Mouse (Mus musculus) heart, postnatal 0 days (tissue): ENCODE measurements around the gene Omg. TPM values are rescaled to one million over a fixed set of nuclear protein-coding genes. Genes with fewer than 3 reads are reported as not detected.

Source experiments
- ATAC-seq: fragments of 200-750 bp; cut with Nextera tagmentation; 2 replicates; pipeline ENCODE4 v1.8.0; 2017; ENCODE audit warnings: low read depth, moderate number of reproducible peaks, moderate library complexity; ENCODE audit not compliant: insufficient read depth
- DNase-seq: peaks from one replicate; pipeline ENCODE4 v3.0.0-alpha.2; 2016; ENCODE audit warnings: low spot score
- H3K27ac ChIP-seq: fragments of 300-500 bp; sonication (generic); 2 replicates; pipeline ENCODE4 v1.5.1; 2014; ENCODE audit warnings: low read depth, mild to moderate bottlenecking
- H3K27me3 ChIP-seq: fragments of 300-500 bp; sonication (generic); 2 replicates; pipeline ENCODE4 v1.6.1; 2014; ENCODE audit warnings: low read length, mixed read lengths; ENCODE audit not compliant: control insufficient read depth, insufficient read depth
- H3K36me3 ChIP-seq: fragments of 300-500 bp; sonication (generic); replicated peaks from 2 replicates; pipeline ENCODE4 v1.6.1; 2014; ENCODE audit warnings: low read length, mixed read lengths; ENCODE audit not compliant: control insufficient read depth, insufficient read depth
- H3K4me1 ChIP-seq: fragments of 300-500 bp; sonication (generic); 2 replicates; pipeline ENCODE4 v1.6.1; 2014; ENCODE audit warnings: antibody characterized with exemption; ENCODE audit not compliant: control insufficient read depth, insufficient read depth
- H3K4me2 ChIP-seq: fragments of 300-500 bp; sonication (generic); 2 replicates; pipeline ENCODE4 v1.6.1; 2014; ENCODE audit warnings: low read depth, mild to moderate bottlenecking, low read length, moderate library complexity
- H3K4me3 ChIP-seq: fragments of 300-500 bp; sonication (generic); 2 replicates; pipeline ENCODE4 v1.5.1; 2014; ENCODE audit warnings: low read depth, low read length
- H3K9ac ChIP-seq: fragments of 300-500 bp; sonication (generic); replicated peaks from 2 replicates; pipeline ENCODE4 v1.6.1; 2014; ENCODE audit warnings: low read depth, low read length, mixed read lengths
- H3K9me3 ChIP-seq: fragments of 300-500 bp; sonication (generic); replicated peaks from 2 replicates; pipeline ENCODE4 v1.6.1; 2016; ENCODE audit warnings: low read length; ENCODE audit not compliant: control insufficient read depth
- CTCF ChIP-seq: IDR thresholded peaks from 2 replicates; pipeline ENCODE4 v1.5.1; 2016; ENCODE audit warnings: antibody characterized with exemption, control low read depth, low read depth
- EP300 ChIP-seq: IDR thresholded peaks from 2 replicates; pipeline ENCODE4 v1.6.1; 2016; ENCODE audit warnings: antibody characterized with exemption, low read depth
- WGBS: fragments of 180-500 bp; shearing (Covaris S2); extraction: QIAGEN DNeasy Blood & Tissue Kit; methylation state at CpG from one replicate; pipeline ENCODE4 v1.1.7; 2014; 5-methylcytosine and 5-hydroxymethylcytosine counted together
- polyA plus RNA-seq: library from polyadenylated mRNA; unstranded; fragments of >200 nt; fragmentation: Nextera tagmentation; extraction: Ambion mirVana; gene quantifications from 2 replicates; pipeline ENCODE4 v1.2.1, GENCODE M21; 2015
- total RNA-seq: library from RNA; depleted of rRNA; stranded (reverse); fragments of >200 nt; gene quantifications from 2 replicates; pipeline ENCODE4 v1.2.3, GENCODE M21; 2014; ENCODE audit warnings: low replicate concordance

Gene Omg
- total and polyA plus RNA-seq, 2 experiments from 2014 or later: 0.07 TPM; not detected in 1

GRCm38 (mm10) chr11:79531485-79531884 is 27.6 kb upstream of the Omg start:
- Histone ChIP-seq H3K27me3 (no peaks in the 10 kb centered on the region), H3K9me3 (no peaks in the 10 kb centered on the region), H3K9ac (no peak overlapping the region), H3K4me1 (peaks cover 23% of the 10 kb centered on the region), H3K4me2 (no peak overlapping the region), H3K36me3 (peaks cover 14% of the 10 kb centered on the region; the same call in 1 of the 2 replicates), H3K27ac (no peak overlapping the region), H3K4me3 (no peak overlapping the region)
- WGBS: 90% methylated on average over 4 of the region's 4 CpGs
- no peak for DNase-seq
- ATAC-seq: no peak
- no peak for TF ChIP-seq EP300
- TF ChIP-seq CTCF: no peak

DNA sequence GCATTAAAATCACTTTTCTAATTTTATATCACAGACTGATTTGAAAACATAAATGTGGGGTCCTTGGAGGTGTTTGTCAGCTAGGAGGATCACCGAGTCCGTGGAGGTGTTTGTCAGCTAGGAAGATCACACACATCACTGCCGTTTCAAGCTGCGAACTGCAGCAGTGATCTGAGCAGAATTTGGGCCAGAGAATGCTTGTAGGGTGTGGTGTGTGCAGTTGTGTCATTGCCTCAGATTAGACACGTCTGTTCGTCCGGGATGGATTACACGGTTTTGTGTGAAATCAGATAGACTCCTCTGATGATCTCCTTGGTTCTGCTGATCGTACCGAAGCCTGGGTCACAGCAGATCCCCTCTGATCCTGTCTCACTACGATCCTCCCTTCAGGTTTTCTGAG is 26.9 kb upstream of the Omg start:
- H3K4me2 ChIP-seq: no peak overlapping the region
- no peak overlapping the region for H3K4me3 ChIP-seq
- no peaks in the 10 kb centered on the region for H3K27me3 ChIP-seq
- no peak for ATAC-seq
- WGBS: 87% methylated on average over 11 of the region's 11 CpGs
- no peak overlapping the region for H3K27ac ChIP-seq
- peaks cover 23% of the 10 kb centered on the region for H3K4me1 ChIP-seq
- H3K9me3 ChIP-seq: no peaks in the 10 kb centered on the region
- TF ChIP-seq CTCF (no peak), EP300 (no peak)
- H3K9ac ChIP-seq: no peak overlapping the region
- peaks cover 9% of the 10 kb centered on the region; the same call in 1 of the 2 replicates for H3K36me3 ChIP-seq
- DNase-seq: no peak

DNA sequence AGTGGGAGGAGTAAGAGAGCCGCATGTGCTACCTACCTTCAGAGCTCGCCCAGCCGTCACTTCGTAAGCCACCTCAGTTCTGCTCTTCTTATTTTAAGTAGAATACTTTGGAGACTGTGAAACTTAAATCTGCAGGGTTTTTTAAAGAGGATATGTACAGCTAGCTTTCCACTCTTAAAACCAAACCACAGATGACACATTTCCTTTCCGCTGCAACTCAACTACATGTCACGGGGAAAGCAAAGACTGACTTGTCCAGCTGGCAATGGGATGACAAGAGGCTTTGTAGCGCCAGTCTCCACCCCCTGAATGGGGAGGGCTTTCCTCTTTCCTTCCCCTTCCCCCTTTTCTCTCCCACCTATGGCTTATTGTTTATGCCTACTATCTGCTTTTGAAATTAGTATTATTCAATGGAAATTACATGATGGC is 26.5 kb upstream of the Omg start, which contains the start of the genes Evi2 and Evi2a:
TSS of gene Evi2 (minus strand) at position 257 of the 429 bp plus-strand sequence.
TSS of gene Evi2a (minus strand) at position 277 of the 429 bp plus-strand sequence.
- WGBS: 85% methylated on average over 7 of the region's 7 CpGs

GRCm38 (mm10) chr11:79529736-79530135 is 25.9 kb upstream of the Omg start:
- H3K9ac ChIP-seq: no peak overlapping the region
- no peak overlapping the region for H3K4me2 ChIP-seq
- peaks cover 9% of the 10 kb centered on the region; the same call in 1 of the 2 replicates for H3K36me3 ChIP-seq
- TF ChIP-seq EP300: no peak
- no peak for TF ChIP-seq CTCF
- H3K27me3 ChIP-seq: no peaks in the 10 kb centered on the region
- H3K9me3 ChIP-seq: no peaks in the 10 kb centered on the region
- ATAC-seq (no peak), DNase-seq (no peak)
- no peak overlapping the region for H3K4me3 ChIP-seq
- H3K27ac ChIP-seq: no peak overlapping the region
- peaks cover 23% of the 10 kb centered on the region for H3K4me1 ChIP-seq
- 91% methylated on average over 2 of the region's 2 CpGs for WGBS

More for the DNA sequence above, 26.5 kb upstream of the Omg start, which contains the start of the genes Evi2 and Evi2a:
- DNase-seq (peak; percentile 19), ATAC-seq (no peak)
- no peaks in the 10 kb centered on the region for H3K27me3 ChIP-seq
- H3K4me3 ChIP-seq: no peak within 1 kb of the TSS
- H3K9ac ChIP-seq: no peak within 1 kb of the TSS
- H3K4me2 ChIP-seq: no peak within 1 kb of the TSS
- H3K36me3 ChIP-seq: peaks cover 9% of the 10 kb centered on the region; the same call in 1 of the 2 replicates
- peaks cover 23% of the 10 kb centered on the region for H3K4me1 ChIP-seq
- no peak for TF ChIP-seq CTCF
- no peak for TF ChIP-seq EP300
- H3K9me3 ChIP-seq: no peaks in the 10 kb centered on the region
- H3K27ac ChIP-seq: no peak within 1 kb of the TSS

- Histone ChIP-seq H3K4me1 (peaks cover 21% of the 10 kb centered on the region), H3K9ac (no peak overlapping the region), H3K27ac (no peak overlapping the region), H3K27me3 (no peaks in the 10 kb centered on the region), H3K4me3 (no peak overlapping the region), H3K9me3 (no peaks in the 10 kb centered on the region), H3K36me3 (peaks cover 9% of the 10 kb centered on the region; the same call in 1 of the 2 replicates), H3K4me2 (no peak overlapping the region)
- TF ChIP-seq EP300 (no peak), CTCF (no peak)
- WGBS: 91% methylated on average over 6 of the region's 6 CpGs
- DNase-seq (no peak), ATAC-seq (no peak)
Observed at GRCm38 (mm10) chr11:79529226-79529625, 25.3 kb upstream of the Omg start.

GRCm38 (mm10) chr11:79528601-79529000 is 24.7 kb upstream of the Omg start:
- TF ChIP-seq CTCF: no peak
- TF ChIP-seq EP300: no peak
- peaks cover 14% of the 10 kb centered on the region for H3K4me1 ChIP-seq
- H3K4me3 ChIP-seq: no peak overlapping the region
- no peaks in the 10 kb centered on the region for H3K27me3 ChIP-seq
- H3K27ac ChIP-seq: no peak overlapping the region
- no peak overlapping the region for H3K4me2 ChIP-seq
- no peak overlapping the region for H3K9ac ChIP-seq
- 94% methylated on average over 3 of the region's 3 CpGs for WGBS
- H3K9me3 ChIP-seq: no peaks in the 10 kb centered on the region
- ATAC-seq: no peak
- no peak for DNase-seq
- peaks cover 9% of the 10 kb centered on the region; the same call in 1 of the 2 replicates for H3K36me3 ChIP-seq
